Mouse (Mus musculus) spleen, postnatal 10 days (tissue): ENCODE measurements around the gene Ethe1.
"Not testable (repeated sequence)": the region's sequence is repeated elsewhere in the genome, so short reads cannot be mapped to it uniquely, and the experiment has no call there.

ENCODE experiments used
- DNase-seq, 2 experiments: peaks; one replicate each; pipeline ENCODE4 v3.0.0; 2021 to 2022; ENCODE audit warnings: low spot score in 2 of 2

The Ethe1 gene

GRCm38 (mm10) chr7:24611709-24612108 lies 24.4 kb downstream of the Ethe1 start:
- DNase-seq, result no peak

- DNase-seq, result no peak
Measured at GRCm38 (mm10) chr7:24612308-24612910, 25.1 kb downstream of the Ethe1 start.

DNA sequence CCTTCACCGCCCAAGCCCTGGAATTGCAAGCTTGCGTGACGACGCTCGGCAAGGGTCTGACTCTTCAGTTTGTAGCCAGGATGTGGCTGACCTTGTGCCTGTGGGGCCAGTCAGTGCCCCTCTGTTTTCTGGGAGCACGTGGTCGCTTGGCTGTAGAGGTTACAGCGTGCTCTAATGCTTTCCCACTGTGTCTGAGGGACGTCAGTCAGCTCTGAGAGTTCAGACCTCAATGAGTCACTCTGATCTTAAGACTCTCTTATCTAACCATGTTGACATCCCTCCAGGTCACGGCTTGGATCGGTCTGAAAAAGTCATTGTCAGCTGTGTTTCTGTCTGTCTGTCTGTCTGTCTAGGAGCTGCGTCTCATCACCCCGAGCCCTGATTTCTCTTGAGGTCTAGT lies 27.5 kb downstream of the Ethe1 start:
- DNase-seq, result no peak

GRCm38 (mm10) chr7:24617763-24618162 lies 30.4 kb downstream of the Ethe1 start:
- no peak for DNase-seq

- not testable (repeated sequence) for DNase-seq
Measured at GRCm38 (mm10) chr7:24618374-24618773, 31.0 kb downstream of the Ethe1 start.

DNA sequence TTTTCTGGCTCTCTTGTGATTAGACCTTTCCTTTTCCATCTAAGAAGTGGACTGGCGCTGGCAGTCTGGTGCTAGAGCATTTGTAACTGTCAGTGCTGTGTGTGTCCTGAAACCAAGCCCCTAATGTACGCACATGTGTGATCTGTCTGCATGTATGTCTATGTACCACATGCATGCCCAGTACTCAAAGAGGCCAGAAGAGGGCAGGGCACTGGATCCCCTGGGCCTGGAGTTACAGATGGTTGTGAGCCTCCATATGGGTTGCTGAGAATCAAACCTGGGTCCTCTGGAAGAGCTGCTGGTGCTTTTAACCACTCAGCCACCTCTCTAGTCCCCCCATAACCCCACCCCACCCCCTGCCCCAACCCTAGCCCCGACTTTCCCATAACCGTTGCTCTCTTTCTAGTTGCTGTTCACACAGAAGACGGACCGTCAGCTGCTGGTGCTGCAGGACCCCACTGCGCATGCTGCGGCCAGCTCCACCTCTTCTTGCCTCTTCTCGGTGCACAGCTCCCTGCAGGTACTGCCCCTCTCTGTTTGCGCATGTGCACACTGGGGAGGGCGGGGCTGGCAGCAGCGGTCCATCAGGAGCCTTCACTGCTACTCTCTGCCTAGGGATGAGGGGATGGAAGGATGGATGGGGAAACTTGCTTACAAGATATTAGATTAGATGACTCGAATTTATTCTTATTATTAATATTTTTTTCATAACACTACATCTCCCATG lies 32.5 kb downstream of the Ethe1 start:
- DNase-seq, result no peak

GRCm38 (mm10) chr7:24621193-24621592 lies 33.9 kb downstream of the Ethe1 start:
- no peak for DNase-seq

DNA sequence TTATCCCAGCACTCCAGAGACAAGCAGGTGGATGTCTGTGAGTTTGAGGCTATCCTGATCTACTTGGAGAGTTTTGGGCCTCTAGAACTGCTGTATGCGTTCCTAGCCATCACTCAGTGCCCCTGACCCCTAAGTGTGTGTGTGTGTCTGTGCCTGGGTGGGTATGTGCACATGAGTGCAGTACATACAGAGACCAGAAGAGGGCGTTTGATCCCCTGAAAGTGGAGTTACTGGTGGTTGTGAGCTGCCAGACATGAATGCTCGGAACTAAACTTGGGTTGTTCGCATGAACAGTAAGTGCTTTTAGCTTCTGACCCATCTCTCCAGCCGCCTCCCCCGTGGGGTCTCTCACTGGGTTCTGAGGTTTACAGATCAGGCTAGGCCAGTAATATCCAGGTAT lies 35.6 kb downstream of the Ethe1 start:
- no peak for DNase-seq

DNA sequence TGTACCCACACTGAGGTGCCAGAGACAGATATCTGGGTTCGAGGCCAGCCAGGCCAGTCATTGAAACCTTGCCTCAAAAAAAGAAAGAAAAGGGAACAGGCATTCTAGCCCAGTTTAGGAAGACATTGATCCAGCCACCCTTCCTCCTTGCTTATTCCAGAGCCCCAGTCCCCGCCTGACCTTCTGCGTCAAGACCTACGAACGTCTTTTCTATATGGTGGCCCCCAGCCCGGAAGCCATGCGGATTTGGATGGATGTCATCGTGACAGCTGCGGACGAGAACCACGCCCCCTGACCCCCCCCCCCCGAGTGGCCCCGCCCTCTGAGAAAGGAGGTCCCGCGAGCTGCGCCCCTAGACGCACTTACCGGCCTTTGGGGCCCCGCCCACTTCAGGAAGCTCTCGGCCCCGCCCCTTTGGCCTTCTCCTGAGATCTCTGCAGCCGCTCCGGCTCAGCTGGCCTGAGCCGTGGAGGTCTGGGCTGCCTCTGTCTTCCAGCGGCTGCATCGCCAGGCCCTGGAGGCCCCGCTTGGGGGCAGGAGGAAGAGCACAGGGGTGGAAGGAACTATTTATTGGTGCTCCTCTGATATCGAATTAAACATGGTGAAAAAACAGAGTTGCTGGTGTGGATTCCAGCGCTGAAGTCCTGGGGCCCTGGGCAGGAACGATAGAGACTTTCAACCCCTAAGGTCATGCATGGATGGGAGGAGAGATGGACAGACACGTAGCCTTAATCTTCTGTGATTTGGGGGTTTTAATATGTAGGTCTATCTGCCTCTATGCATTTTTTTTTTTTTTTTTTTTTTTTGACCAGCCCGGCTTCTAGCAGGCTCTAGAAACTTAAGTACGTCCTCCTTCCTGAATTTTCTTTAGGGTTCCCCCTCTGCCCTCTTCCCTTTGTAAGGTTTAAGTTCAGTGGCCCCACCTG lies 41.6 kb downstream of the Ethe1 start:
- DNase-seq, result peak; percentile 57 to 86

DNA sequence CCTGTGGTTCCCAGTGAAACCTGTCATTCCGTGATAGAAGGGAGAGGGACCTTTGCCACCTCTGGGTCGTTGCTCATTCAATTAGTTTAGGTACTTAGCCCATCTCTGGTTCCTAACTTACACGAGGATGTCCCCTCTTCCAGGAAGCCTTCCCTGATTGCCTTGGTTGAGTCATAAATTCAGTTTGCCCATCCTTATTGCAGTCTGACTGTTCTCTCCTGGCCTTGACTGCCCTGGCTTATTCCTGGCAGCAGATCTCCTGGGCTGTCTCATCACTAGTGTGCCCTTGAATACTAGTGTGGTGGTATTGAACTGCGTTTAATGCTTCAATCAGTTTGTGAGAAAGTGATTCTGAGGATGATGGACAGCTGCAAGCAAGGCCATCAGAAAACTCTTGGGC lies 42.3 kb downstream of the Ethe1 start:
- no peak for DNase-seq

- DNase-seq, result no peak
Measured at GRCm38 (mm10) chr7:24630116-24630880, 43.0 kb downstream of the Ethe1 start.

- no peak for DNase-seq
Measured at GRCm38 (mm10) chr7:24636264-24636663, 48.9 kb downstream of the Ethe1 start, which contains the start of gene Lypd3. TSS of gene Lypd3 (plus strand) at chr7:24636550.

- DNase-seq, result no peak
Measured at GRCm38 (mm10) chr7:24637046-24637445, 49.7 kb downstream of the Ethe1 start.

GRCm38 (mm10) chr7:24638026-24638856 lies 50.9 kb downstream of the Ethe1 start:
- DNase-seq, result peak in 1 of 2 experiments; percentile 34

DNA sequence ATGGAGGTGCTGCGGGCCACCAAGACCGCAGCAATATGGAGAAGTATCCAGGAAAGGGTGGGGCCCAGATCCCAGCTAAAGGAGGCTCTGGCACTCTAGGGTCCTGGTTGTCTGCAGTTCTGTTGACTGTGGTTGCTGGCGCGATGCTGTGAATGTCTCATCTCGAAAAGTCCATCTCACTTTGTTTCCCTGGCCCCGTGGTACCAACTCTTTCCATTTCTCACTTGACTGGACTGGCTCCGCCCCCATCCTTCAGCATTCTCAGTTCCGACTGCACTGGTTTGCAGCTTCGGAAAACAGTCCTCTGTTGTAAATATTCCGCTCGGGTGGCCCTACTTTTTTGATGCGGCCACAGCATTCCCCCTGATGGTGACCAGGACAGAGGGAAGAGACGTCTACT lies 53.1 kb downstream of the Ethe1 start:
- DNase-seq, result no peak

DNA sequence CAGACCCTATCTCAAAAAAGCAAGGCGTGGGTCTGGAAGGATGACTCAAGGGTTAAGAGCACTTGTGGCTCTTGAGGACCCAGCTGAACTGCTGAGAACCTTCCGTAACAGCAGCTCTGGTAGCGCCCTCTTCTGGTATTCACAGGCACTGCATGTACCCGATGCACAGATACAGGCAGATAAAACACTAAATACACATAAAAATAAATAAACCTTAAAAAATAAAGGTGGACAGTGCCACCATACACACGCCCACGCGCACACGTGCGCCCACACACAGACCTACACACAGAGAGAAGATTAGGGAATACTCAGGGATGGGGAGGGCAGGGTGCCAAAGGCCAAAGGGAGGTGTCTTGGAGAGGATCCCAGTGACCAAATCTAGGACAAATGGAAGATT lies 55.1 kb downstream of the Ethe1 start:
- peak; percentile 39 to 79 for DNase-seq

GRCm38 (mm10) chr7:24644492-24644891 lies 57.1 kb downstream of the Ethe1 start:
- DNase-seq, result no peak

DNA sequence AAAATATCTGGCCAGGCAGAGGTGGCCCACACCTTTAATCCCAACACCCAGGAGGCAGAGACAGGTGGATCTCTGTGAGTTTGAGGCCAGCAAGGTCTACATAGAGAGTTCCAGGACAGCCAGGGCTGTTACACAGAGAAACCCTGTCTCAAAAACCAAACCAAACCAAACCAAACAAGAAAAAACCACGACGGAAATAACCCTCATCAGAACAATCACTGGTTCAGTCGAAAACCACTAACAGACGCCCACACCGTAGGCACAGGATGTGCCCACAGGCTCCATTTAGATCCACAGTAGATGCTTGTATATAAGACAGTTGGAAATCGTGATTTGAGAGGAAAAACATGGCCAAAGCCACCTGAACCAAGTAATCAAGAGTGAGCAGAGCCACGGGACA lies 57.7 kb downstream of the Ethe1 start:
- DNase-seq, result no peak

GRCm38 (mm10) chr7:24646486-24646885 lies 59.1 kb downstream of the Ethe1 start:
- DNase-seq, result no peak

DNA sequence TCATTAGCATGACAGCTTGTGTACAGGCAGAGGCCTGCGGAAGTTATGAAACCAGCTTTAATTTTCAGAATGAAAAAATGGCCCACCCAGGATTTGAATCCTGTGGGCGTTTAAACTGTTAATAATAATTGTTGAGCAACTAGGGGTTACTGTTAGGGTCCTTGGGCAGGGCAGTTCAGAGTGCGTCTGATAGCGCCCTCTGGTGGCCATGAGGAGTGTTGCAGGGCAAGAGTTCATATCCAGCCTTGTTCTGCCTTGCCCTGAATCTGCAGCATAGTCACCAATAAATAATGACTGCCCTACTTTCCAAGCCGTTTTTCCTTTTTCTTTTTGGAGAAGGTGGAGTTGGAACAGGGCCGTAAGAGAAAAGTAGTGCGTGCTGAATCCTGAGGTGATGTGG lies 66.3 kb downstream of the Ethe1 start:
- peak; percentile 34 to 73 for DNase-seq
